Mouse (Mus musculus): ENCODE data around the gene Mboat2. TPM values are rescaled to one million over a fixed set of nuclear protein-coding genes. Genes with fewer than 3 reads are reported as not detected.

Mboat2 gene
- polyA plus RNA-seq (2014; fragmentation: Nextera tagmentation; extraction: Ambion mirVana), result 23.5 and 45.1 TPM in 2 replicates

DNA sequence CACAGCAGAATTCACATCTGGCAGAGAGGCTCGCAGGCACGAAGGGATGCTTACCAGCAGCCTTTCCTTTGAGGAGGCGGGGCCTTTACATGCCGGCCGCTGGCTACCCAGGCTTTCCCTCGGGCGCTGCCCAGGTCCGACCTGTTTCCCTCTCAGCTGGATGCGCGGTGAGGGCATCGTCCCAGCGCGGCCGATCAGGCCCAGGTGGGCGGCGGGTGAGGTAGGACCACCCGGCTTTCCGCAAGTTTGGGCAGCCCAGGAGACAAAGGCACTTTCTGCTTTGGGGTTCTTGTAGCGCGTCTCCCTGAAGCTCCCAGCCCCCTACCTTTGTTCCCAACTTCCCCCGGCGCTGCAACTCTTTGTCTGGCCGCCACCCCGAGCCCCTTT lies at the start of gene Mboat2:
Mboat2 (plus strand) TSS at position 114 of the 387 bp plus-strand sequence.
- Histone ChIP-seq H3K9ac (ENCODE audit: low read depth, low read length) (peak within 1 kb of the TSS; percentile 91), H3K4me1 (ENCODE audit: control insufficient read depth, insufficient read depth, low read length) (peaks cover 20% of the 10 kb centered on the region), H3K9me3 (ENCODE audit: control insufficient read depth, low read length) (no peaks in the 10 kb centered on the region), H3K4me2 (replicated peaks; ENCODE audit: low read depth, low read length) (peak within 1 kb of the TSS; percentile 63), H3K36me3 (ENCODE audit: control insufficient read depth, insufficient read depth, low read length) (no peaks in the 10 kb centered on the region), H3K27ac (ENCODE audit: low read depth, low read length) (peak within 1 kb of the TSS; percentile 95), H3K4me3 (ENCODE audit: low read length) (peak within 1 kb of the TSS; percentile 87), H3K27me3 (ENCODE audit: control insufficient read depth, insufficient read depth, low read length) (no peaks in the 10 kb centered on the region)
- WGBS, result 0% methylated on average over 24 of the region's 24 CpGs
- ATAC-seq (ENCODE audit: low FRiP score, low TSS enrichment), result peak; percentile 28; the same call in 1 of the 2 replicates

DNA sequence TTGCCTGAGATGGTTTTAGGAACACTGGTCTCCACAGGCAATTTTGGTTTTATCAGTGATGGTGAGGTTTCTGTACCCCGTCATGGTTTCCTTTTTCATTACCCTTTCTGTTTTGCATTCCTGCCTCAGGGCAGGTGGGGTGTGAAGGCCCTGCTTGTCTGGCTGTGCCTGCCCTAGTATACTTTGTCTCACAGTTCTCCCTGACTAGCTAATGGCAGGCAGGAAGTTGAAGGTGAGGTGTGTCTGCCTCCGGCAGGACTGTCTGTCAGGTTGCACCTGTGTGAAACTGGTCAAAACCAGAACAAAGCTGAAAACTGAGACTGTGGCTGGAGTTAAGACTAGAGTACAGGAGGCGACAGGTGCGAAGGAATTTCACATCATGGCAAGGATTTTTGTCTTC lies 46.9 kb upstream of the Mboat2 start:
- peak; percentile 52; the same call in 1 of the 2 replicates for ATAC-seq (ENCODE audit: low FRiP score, low TSS enrichment)
- no peaks in the 10 kb centered on the region for H3K4me1 ChIP-seq (ENCODE audit: control insufficient read depth, insufficient read depth, low read length)
- WGBS, result 58% methylated on average over 4 of the region's 4 CpGs
- no peak overlapping the region for H3K27ac ChIP-seq (ENCODE audit: low read depth, low read length)
- H3K4me2 ChIP-seq (replicated peaks; ENCODE audit: low read depth, low read length), result no peak overlapping the region
- no peaks in the 10 kb centered on the region for H3K9me3 ChIP-seq (ENCODE audit: control insufficient read depth, low read length)
- no peaks in the 10 kb centered on the region for H3K27me3 ChIP-seq (ENCODE audit: control insufficient read depth, insufficient read depth, low read length)
- no peak overlapping the region for H3K4me3 ChIP-seq (ENCODE audit: low read length)
- no peak overlapping the region for H3K9ac ChIP-seq (ENCODE audit: low read depth, low read length)
- no peaks in the 10 kb centered on the region for H3K36me3 ChIP-seq (ENCODE audit: control insufficient read depth, insufficient read depth, low read length)

GRCm38 (mm10) chr12:24785882-24786281 lies 44.8 kb upstream of the Mboat2 start:
- 68% methylated on average over 5 of the region's 5 CpGs for WGBS
- Histone ChIP-seq H3K4me3 (ENCODE audit: low read length) (no peak overlapping the region), H3K27ac (ENCODE audit: low read depth, low read length) (no peak overlapping the region), H3K4me2 (replicated peaks; ENCODE audit: low read depth, low read length) (no peak overlapping the region), H3K36me3 (ENCODE audit: control insufficient read depth, insufficient read depth, low read length) (no peaks in the 10 kb centered on the region), H3K4me1 (ENCODE audit: control insufficient read depth, insufficient read depth, low read length) (no peaks in the 10 kb centered on the region), H3K9me3 (ENCODE audit: control insufficient read depth, low read length) (no peaks in the 10 kb centered on the region), H3K27me3 (ENCODE audit: control insufficient read depth, insufficient read depth, low read length) (no peaks in the 10 kb centered on the region), H3K9ac (ENCODE audit: low read depth, low read length) (no peak overlapping the region)
- ATAC-seq (ENCODE audit: low FRiP score, low TSS enrichment), result no peak

GRCm38 (mm10) chr12:24786316-24786715 lies 44.4 kb upstream of the Mboat2 start:
- Histone ChIP-seq H3K9me3 (ENCODE audit: control insufficient read depth, low read length) (no peaks in the 10 kb centered on the region), H3K4me1 (ENCODE audit: control insufficient read depth, insufficient read depth, low read length) (no peaks in the 10 kb centered on the region), H3K4me2 (replicated peaks; ENCODE audit: low read depth, low read length) (no peak overlapping the region), H3K4me3 (ENCODE audit: low read length) (no peak overlapping the region), H3K27me3 (ENCODE audit: control insufficient read depth, insufficient read depth, low read length) (no peaks in the 10 kb centered on the region), H3K9ac (ENCODE audit: low read depth, low read length) (no peak overlapping the region), H3K27ac (ENCODE audit: low read depth, low read length) (no peak overlapping the region), H3K36me3 (ENCODE audit: control insufficient read depth, insufficient read depth, low read length) (no peaks in the 10 kb centered on the region)
- no peak for ATAC-seq (ENCODE audit: low FRiP score, low TSS enrichment)
- WGBS, result 26% methylated on average over 4 of the region's 4 CpGs

GRCm38 (mm10) chr12:24789659-24790058 lies 41.0 kb upstream of the Mboat2 start:
- H3K9ac ChIP-seq (ENCODE audit: low read depth, low read length), result no peak overlapping the region
- no peak overlapping the region for H3K4me2 ChIP-seq (replicated peaks; ENCODE audit: low read depth, low read length)
- H3K27me3 ChIP-seq (ENCODE audit: control insufficient read depth, insufficient read depth, low read length), result no peaks in the 10 kb centered on the region
- H3K36me3 ChIP-seq (ENCODE audit: control insufficient read depth, insufficient read depth, low read length), result no peaks in the 10 kb centered on the region
- no peak overlapping the region for H3K4me3 ChIP-seq (ENCODE audit: low read length)
- no peak overlapping the region for H3K27ac ChIP-seq (ENCODE audit: low read depth, low read length)
- H3K9me3 ChIP-seq (ENCODE audit: control insufficient read depth, low read length), result no peaks in the 10 kb centered on the region
- 72% methylated on average over 1 of the region's 1 CpGs for WGBS
- ATAC-seq (ENCODE audit: low FRiP score, low TSS enrichment), result no peak
- H3K4me1 ChIP-seq (ENCODE audit: control insufficient read depth, insufficient read depth, low read length), result no peaks in the 10 kb centered on the region

DNA sequence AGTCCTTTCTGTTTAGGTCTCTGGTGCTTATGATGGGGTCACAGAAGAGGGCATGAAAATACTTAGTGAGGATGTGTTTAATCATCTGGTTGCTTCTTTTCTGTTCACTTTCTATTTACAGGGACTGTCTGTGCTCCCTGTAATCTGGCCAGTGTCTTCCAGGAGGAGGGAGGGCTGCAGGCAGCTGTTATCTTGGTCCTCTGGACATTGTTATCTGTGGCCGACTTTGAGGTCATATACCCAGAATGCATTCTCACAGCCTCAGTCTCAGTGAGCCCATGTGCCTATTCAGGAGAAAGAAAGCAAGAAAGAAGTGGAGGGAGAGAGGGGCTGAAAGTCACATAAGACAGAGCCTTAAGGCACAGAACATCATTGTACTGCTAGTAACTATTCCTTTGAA lies 19.4 kb upstream of the Mboat2 start:
- Histone ChIP-seq H3K9ac (ENCODE audit: low read depth, low read length) (no peak overlapping the region), H3K4me3 (ENCODE audit: low read length) (no peak overlapping the region), H3K27me3 (ENCODE audit: control insufficient read depth, insufficient read depth, low read length) (no peaks in the 10 kb centered on the region), H3K27ac (ENCODE audit: low read depth, low read length) (no peak overlapping the region), H3K4me1 (ENCODE audit: control insufficient read depth, insufficient read depth, low read length) (0 out of 2 replicates have a peak, but pooled peaks cover 2% of the 10 kb centered on the region), H3K9me3 (ENCODE audit: control insufficient read depth, low read length) (no peaks in the 10 kb centered on the region), H3K36me3 (ENCODE audit: control insufficient read depth, insufficient read depth, low read length) (no peaks in the 10 kb centered on the region), H3K4me2 (replicated peaks; ENCODE audit: low read depth, low read length) (no peak overlapping the region)
- 32% methylated on average over 1 of the region's 1 CpGs for whole genome bisulfite sequencing
- ATAC-seq (ENCODE audit: low FRiP score, low TSS enrichment), result no peak

GRCm38 (mm10) chr12:24811906-24812305 lies 18.8 kb upstream of the Mboat2 start:
- Histone ChIP-seq H3K4me1 (ENCODE audit: control insufficient read depth, insufficient read depth, low read length) (0 out of 2 replicates have a peak, but pooled peaks cover 2% of the 10 kb centered on the region), H3K4me2 (replicated peaks; ENCODE audit: low read depth, low read length) (no peak overlapping the region), H3K9me3 (ENCODE audit: control insufficient read depth, low read length) (no peaks in the 10 kb centered on the region), H3K4me3 (ENCODE audit: low read length) (no peak overlapping the region), H3K27me3 (ENCODE audit: control insufficient read depth, insufficient read depth, low read length) (no peaks in the 10 kb centered on the region), H3K9ac (ENCODE audit: low read depth, low read length) (no peak overlapping the region), H3K27ac (ENCODE audit: low read depth, low read length) (no peak overlapping the region), H3K36me3 (ENCODE audit: control insufficient read depth, insufficient read depth, low read length) (no peaks in the 10 kb centered on the region)
- no peak for ATAC-seq (ENCODE audit: low FRiP score, low TSS enrichment)
- 84% methylated on average over 4 of the region's 4 CpGs for WGBS

- H3K27ac ChIP-seq (ENCODE audit: low read depth, low read length), result no peak overlapping the region
- no peaks in the 10 kb centered on the region for H3K36me3 ChIP-seq (ENCODE audit: control insufficient read depth, insufficient read depth, low read length)
- H3K4me1 ChIP-seq (ENCODE audit: control insufficient read depth, insufficient read depth, low read length), result no peaks in the 10 kb centered on the region
- H3K4me2 ChIP-seq (replicated peaks; ENCODE audit: low read depth, low read length), result no peak overlapping the region
- no peak for ATAC-seq (ENCODE audit: low FRiP score, low TSS enrichment)
- H3K27me3 ChIP-seq (ENCODE audit: control insufficient read depth, insufficient read depth, low read length), result no peaks in the 10 kb centered on the region
- no peaks in the 10 kb centered on the region for H3K9me3 ChIP-seq (ENCODE audit: control insufficient read depth, low read length)
- WGBS, result 91% methylated on average over 2 of the region's 2 CpGs
- no peak overlapping the region for H3K4me3 ChIP-seq (ENCODE audit: low read length)
- H3K9ac ChIP-seq (ENCODE audit: low read depth, low read length), result no peak overlapping the region
Observed at GRCm38 (mm10) chr12:24822831-24823230, 7.8 kb upstream of the Mboat2 start.

GRCm38 (mm10) chr12:24823636-24824354 lies 6.9 kb upstream of the Mboat2 start:
- H3K36me3 ChIP-seq (ENCODE audit: control insufficient read depth, insufficient read depth, low read length), result no peaks in the 10 kb centered on the region
- H3K9me3 ChIP-seq (ENCODE audit: control insufficient read depth, low read length), result no peaks in the 10 kb centered on the region
- WGBS, result 78% methylated on average over 3 of the region's 3 CpGs
- H3K9ac ChIP-seq (ENCODE audit: low read depth, low read length), result no peak overlapping the region
- no peak overlapping the region for H3K4me2 ChIP-seq (replicated peaks; ENCODE audit: low read depth, low read length)
- ATAC-seq (ENCODE audit: low FRiP score, low TSS enrichment), result no peak
- no peak overlapping the region for H3K4me3 ChIP-seq (ENCODE audit: low read length)
- no peaks in the 10 kb centered on the region for H3K4me1 ChIP-seq (ENCODE audit: control insufficient read depth, insufficient read depth, low read length)
- H3K27me3 ChIP-seq (ENCODE audit: control insufficient read depth, insufficient read depth, low read length), result no peaks in the 10 kb centered on the region
- no peak overlapping the region for H3K27ac ChIP-seq (ENCODE audit: low read depth, low read length)

Measured in kidney, embryonic 14.5 days (tissue).